Mouse (Mus musculus) lung, postnatal 0 days (tissue): Measurements from ENCODE around the gene Map3k10. TPM values are rescaled to one million over a fixed set of nuclear protein-coding genes. Genes with fewer than 3 reads are reported as not detected.

Experiments
- ATAC-seq: fragments of 200-750 bp; cut with Nextera tagmentation; 2 replicates; pipeline ENCODE4 v1.8.0; 2017; ENCODE audit warnings: moderate library complexity
- DNase-seq: peaks from one replicate; pipeline ENCODE4 v3.0.0-alpha.2; 2016; ENCODE audit warnings: low spot score
- H3K27ac ChIP-seq: fragments of 300-500 bp; sonication (generic); 2 replicates; pipeline ENCODE4 v1.5.1; 2014; ENCODE audit warnings: antibody characterized with exemption, mild to moderate bottlenecking, low read length, mixed read lengths
- H3K27me3 ChIP-seq: fragments of 300-500 bp; sonication (generic); replicated peaks from 2 replicates; pipeline ENCODE4 v1.6.1; 2014; ENCODE audit warnings: low read length, mixed read lengths; ENCODE audit not compliant: insufficient read depth
- H3K36me3 ChIP-seq: fragments of 300-500 bp; sonication (generic); 2 replicates; pipeline ENCODE4 v1.6.1; 2014; ENCODE audit warnings: low read length, mixed read lengths; ENCODE audit not compliant: insufficient read depth
- H3K4me1 ChIP-seq: fragments of 300-500 bp; sonication (generic); 2 replicates; pipeline ENCODE4 v1.6.1; 2014; ENCODE audit warnings: antibody characterized with exemption, low read depth, low read length, mixed read lengths; ENCODE audit not compliant: insufficient read depth
- H3K4me2 ChIP-seq: fragments of 300-500 bp; sonication (generic); replicated peaks from 2 replicates; pipeline ENCODE4 v1.6.1; 2014; ENCODE audit warnings: low read depth, mild to moderate bottlenecking, low read length, moderate library complexity, mixed read lengths
- H3K4me3 ChIP-seq: fragments of 300-500 bp; sonication (generic); 2 replicates; pipeline ENCODE4 v1.5.1; 2014; ENCODE audit warnings: low read depth, low read length
- H3K9ac ChIP-seq: fragments of 300-500 bp; sonication (generic); replicated peaks from 2 replicates; pipeline ENCODE4 v1.6.1; 2014; ENCODE audit warnings: low read depth, mild to moderate bottlenecking
- H3K9me3 ChIP-seq: fragments of 300-500 bp; sonication (generic); 2 replicates; pipeline ENCODE4 v1.6.1; 2016; ENCODE audit warnings: low read length, mixed read lengths
- CTCF ChIP-seq: IDR thresholded peaks from 2 replicates; pipeline ENCODE4 v1.5.1; 2016; ENCODE audit warnings: antibody characterized with exemption, mild to moderate bottlenecking
- EP300 ChIP-seq: IDR thresholded peaks from 2 replicates; pipeline ENCODE4 v1.6.1; 2016; ENCODE audit warnings: antibody characterized with exemption, mild to moderate bottlenecking, control low read depth
- WGBS: fragments of 180-500 bp; shearing (Covaris S2); extraction: QIAGEN DNeasy Blood & Tissue Kit; methylation state at CpG from one replicate; pipeline ENCODE4 v1.1.7; 2014; 5-methylcytosine and 5-hydroxymethylcytosine counted together
- polyA plus RNA-seq: library from polyadenylated mRNA; unstranded; fragments of >200 nt; fragmentation: Nextera tagmentation; extraction: Ambion mirVana; gene quantifications from 2 replicates; pipeline ENCODE4 v1.2.1, GENCODE M21; 2015

Map3k10 gene
- 4.9 TPM in 2 replicates for polyA plus RNA-seq

DNA sequence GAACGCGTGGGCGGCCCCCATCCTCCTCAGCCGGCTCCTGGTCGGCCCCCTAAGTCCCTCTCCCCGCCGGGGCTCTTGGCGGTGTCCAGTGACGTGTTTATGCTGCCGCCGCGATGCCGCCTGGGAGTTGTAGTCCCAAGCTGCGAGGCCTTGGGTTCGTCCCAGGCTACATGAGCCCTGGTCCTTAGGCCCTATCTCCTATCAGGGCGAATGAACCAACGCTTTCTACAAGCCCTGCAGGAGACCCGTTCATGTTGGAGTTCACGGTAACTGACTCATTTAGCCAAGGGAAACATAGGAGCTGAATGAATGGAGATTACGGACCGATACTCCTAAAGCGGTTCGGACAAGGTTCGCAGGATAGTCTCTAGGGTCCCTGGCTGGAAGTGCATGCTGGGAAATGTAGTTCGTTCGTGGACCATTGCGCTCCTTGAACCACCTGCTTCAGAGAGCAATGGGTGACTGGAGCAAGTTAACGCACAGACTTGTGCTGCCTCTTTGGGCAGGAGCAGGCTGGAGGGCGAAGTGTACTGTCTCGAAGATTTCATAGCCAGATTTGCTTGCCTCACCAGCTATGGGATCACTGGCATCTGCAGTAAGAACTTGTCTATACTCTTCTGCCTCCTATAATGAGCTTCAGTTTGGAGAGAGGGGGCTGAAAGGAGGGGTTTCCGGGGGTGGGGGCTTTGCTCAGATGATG is at the start of gene Map3k10:
Map3k10 (minus strand) TSS at position 77 of the 700 bp plus-strand sequence.
- Histone ChIP-seq H3K4me2 (peak within 1 kb of the TSS; percentile 100), H3K9me3 (no peaks in the 10 kb centered on the region), H3K27ac (peak within 1 kb of the TSS; percentile 57; the same call in 1 of the 2 replicates), H3K9ac (peak within 1 kb of the TSS; percentile 60), H3K36me3 (no peaks in the 10 kb centered on the region), H3K4me1 (peaks cover 13% of the 10 kb centered on the region), H3K27me3 (no peaks in the 10 kb centered on the region), H3K4me3 (peak within 1 kb of the TSS; percentile 93)
- DNase-seq (peak; percentile 94), ATAC-seq (peak; percentile 98)
- under 1% methylated on average over 31 of the region's 31 CpGs for WGBS
- TF ChIP-seq CTCF (peak; percentile 23), EP300 (no peak)

DNA sequence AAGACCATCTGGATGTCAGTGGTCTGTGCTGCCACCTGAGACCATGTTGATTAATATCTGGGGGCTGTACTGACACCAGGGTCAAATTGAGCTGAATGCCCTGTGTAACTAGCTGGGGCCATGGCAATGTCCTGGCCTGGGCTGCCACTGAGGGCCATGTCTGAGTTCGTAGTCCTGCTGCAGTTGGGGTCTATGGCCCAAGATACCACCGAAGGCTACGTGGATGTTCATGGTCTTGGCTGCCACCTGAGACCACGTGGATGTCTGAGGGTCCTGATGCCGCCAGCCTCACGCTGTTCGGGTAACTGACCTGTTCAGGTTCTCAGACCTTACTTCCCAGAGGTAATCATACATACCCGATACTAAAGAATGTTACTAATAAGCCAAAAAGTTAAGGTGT is 47.6 kb upstream of the Map3k10 start:
- Histone ChIP-seq H3K4me1 (no peaks in the 10 kb centered on the region), H3K9ac (no peak overlapping the region), H3K4me3 (no peak overlapping the region), H3K36me3 (no peaks in the 10 kb centered on the region), H3K9me3 (no peaks in the 10 kb centered on the region), H3K27me3 (no peaks in the 10 kb centered on the region), H3K27ac (no peak overlapping the region), H3K4me2 (no peak overlapping the region)
- ATAC-seq: no peak
- WGBS: 85% methylated on average over 8 of the region's 8 CpGs
- DNase-seq: no peak
- TF ChIP-seq EP300: no peak
- no peak for TF ChIP-seq CTCF

DNA sequence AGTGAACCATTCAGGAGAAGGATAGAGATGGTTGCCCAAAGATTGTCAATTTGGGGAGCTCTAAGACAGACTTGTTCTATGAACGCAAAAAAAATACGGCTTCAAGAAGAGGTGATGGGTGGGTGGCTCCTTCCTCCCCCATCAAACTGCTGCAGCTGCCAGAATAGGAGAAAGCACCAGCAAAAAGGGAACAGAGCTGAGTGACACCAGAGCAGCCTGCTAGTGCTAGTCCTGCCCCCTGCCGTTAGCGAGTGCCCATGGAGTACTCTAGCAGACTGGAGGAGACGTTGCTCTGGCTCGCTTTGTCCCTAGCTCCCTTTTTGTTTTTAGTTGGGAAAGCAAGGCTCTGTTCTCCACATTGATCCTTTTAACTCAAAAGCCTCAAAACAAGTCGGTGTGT is 36.0 kb upstream of the Map3k10 start:
- no peak for ATAC-seq
- Histone ChIP-seq H3K9me3 (no peaks in the 10 kb centered on the region), H3K27ac (no peak overlapping the region), H3K4me1 (no peaks in the 10 kb centered on the region), H3K4me2 (no peak overlapping the region), H3K27me3 (no peaks in the 10 kb centered on the region), H3K36me3 (no peaks in the 10 kb centered on the region), H3K4me3 (no peak overlapping the region), H3K9ac (no peak overlapping the region)
- no peak for TF ChIP-seq CTCF
- no peak for TF ChIP-seq EP300
- DNase-seq: no peak
- WGBS: 79% methylated on average over 7 of the region's 7 CpGs

DNA sequence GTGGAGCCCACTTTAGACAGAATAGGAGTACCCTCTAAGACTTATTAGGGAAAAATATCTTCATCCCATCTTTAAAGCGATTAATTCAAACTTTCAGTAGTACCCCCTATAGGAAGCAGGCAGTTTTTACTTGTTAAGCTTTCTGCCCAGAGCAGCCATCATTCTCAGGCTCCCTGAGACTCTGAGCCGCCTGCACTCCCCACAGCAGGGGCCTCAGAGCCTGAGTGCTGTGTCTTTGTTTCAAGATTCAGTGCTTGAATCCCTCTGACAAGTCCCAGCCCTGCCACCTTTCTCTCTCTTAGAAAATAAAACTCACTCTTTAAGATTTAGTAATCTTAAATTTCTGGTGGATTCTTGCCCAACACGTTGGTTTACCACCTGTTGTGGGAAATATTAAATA is 22.3 kb upstream of the Map3k10 start:
- no peak overlapping the region for H3K4me3 ChIP-seq
- no peaks in the 10 kb centered on the region for H3K4me1 ChIP-seq
- H3K9ac ChIP-seq: no peak overlapping the region
- H3K4me2 ChIP-seq: no peak overlapping the region
- DNase-seq: no peak
- ATAC-seq: no peak
- H3K27ac ChIP-seq: no peak overlapping the region
- H3K27me3 ChIP-seq: no peaks in the 10 kb centered on the region
- no peaks in the 10 kb centered on the region for H3K9me3 ChIP-seq
- no peaks in the 10 kb centered on the region for H3K36me3 ChIP-seq
- TF ChIP-seq EP300 (no peak), CTCF (no peak)
- 53% methylated on average over 3 of the region's 3 CpGs for WGBS

DNA sequence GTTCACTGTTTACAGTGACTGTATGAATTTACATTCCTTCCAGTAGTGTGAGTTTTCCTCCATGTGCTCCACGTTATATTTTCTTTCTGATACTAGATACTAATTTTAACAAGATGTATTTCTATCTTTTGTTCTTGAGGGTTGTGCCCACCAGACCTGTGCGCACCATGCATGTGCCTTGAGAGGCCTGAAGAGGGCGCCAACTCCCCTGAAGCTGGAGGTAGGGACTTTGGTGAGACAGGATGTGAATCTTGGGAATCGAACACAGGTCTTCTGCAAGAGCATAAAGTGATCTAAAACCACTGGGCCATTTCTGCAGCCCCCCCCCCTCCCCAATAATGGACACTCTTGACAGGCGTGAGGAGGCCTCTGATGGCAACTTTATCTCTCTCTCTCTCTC is 16.7 kb upstream of the Map3k10 start:
- WGBS: 34% methylated on average over 5 of the region's 5 CpGs
- DNase-seq: peak; percentile 36
- Histone ChIP-seq H3K4me3 (no peak overlapping the region), H3K4me2 (no peak overlapping the region), H3K9me3 (no peaks in the 10 kb centered on the region), H3K36me3 (no peaks in the 10 kb centered on the region), H3K9ac (no peak overlapping the region), H3K27me3 (no peaks in the 10 kb centered on the region), H3K4me1 (no peaks in the 10 kb centered on the region; the same call in 1 of the 2 replicates), H3K27ac (no peak overlapping the region)
- TF ChIP-seq CTCF (peak; percentile 80), EP300 (no peak)
- ATAC-seq: no peak

DNA sequence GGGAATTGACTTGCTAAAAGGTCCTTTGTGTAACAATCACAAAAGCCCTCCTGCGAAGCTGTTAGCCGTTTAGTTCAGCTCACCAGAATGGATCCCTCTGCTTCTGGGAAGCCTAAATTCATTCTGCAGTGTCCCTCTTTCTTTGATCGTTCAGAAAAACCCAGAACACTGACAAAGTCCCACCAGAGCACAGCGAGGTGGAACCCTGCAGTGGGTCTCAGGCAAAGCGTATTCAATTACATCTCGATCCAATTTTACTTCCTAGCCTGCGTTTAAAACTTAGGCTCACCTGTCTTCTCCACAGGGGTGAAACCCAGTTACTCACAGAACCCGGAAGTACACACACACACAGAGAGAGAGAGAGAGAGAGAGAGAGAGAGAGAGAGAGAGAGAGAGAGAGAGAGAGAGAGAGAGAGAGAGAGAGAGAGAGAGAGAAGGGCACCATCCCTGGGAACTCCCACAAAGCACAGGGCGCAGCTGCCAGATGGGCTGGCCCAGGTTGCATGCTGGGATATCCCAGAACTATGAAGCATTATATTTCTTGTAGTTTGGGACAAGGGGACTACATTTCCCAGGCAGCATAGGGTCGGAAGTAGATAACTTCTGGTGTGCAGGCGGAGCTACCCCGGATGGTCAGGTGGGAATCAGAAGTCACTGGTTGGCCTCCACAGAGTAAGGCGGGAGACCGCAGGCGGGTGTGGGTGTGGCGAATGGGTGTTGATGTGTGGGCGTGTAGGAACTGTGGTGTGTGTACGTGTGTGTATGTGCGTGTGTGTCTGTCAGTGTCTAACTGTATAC is 14.6 kb upstream of the Map3k10 start, which contains the start of gene Zfp607b:
Zfp607b (plus strand) TSS at position 526 of the 798 bp plus-strand sequence.
- Histone ChIP-seq H3K27ac (peak within 1 kb of the TSS; percentile 57), H3K9me3 (no peaks in the 10 kb centered on the region), H3K4me1 (no peaks in the 10 kb centered on the region; the same call in 1 of the 2 replicates), H3K27me3 (no peaks in the 10 kb centered on the region), H3K4me2 (peak within 1 kb of the TSS; percentile 64), H3K9ac (peak within 1 kb of the TSS; percentile 43), H3K4me3 (peak within 1 kb of the TSS; percentile 35), H3K36me3 (no peaks in the 10 kb centered on the region)
- ATAC-seq (peak; percentile 99), DNase-seq (peak; percentile 99)
- TF ChIP-seq EP300 (peak; percentile 56), CTCF (no peak)
- under 1% methylated on average over 19 of the region's 19 CpGs for WGBS
